Mouse (Mus musculus) C2C12 (cell line): ENCODE data around the gene Zfp273.

ENCODE experiments used
- CEBPB ChIP-seq: IDR thresholded peaks from one replicate; pipeline ENCODE4 v1.6.1; 2011; ENCODE audit warnings: low read depth, mild to moderate bottlenecking, control low read depth, moderate library complexity
- CTCF ChIP-seq: IDR thresholded peaks from one replicate; pipeline ENCODE4 v1.5.1; 2011; ENCODE audit not compliant: control insufficient read depth, insufficient read depth, insufficient read length
- MAX ChIP-seq: IDR thresholded peaks from one replicate; pipeline ENCODE4 v1.6.1; 2011; ENCODE audit warnings: mild to moderate bottlenecking, control low read depth
- MYOD1 ChIP-seq: IDR thresholded peaks from one replicate; pipeline ENCODE4 v1.6.1; 2011; ENCODE audit warnings: low read depth; ENCODE audit not compliant: control insufficient read depth, insufficient read length
- USF1 ChIP-seq: IDR thresholded peaks from one replicate; pipeline ENCODE4 v1.6.1; 2011; ENCODE audit warnings: low read depth, mild to moderate bottlenecking, control low read depth, moderate library complexity

- no peak for TF ChIP-seq CTCF
- no peak for TF ChIP-seq USF1
- no peak for TF ChIP-seq MAX
- no peak for TF ChIP-seq MYOD1
- TF ChIP-seq CEBPB, result no peak
These were observed 49.5 kb downstream of the Zfp273 start, which contains the start of gene BC048507 for GRCm38 (mm10) chr13:67863026-67863425.
